Mouse (Mus musculus): ENCODE data around the gene Smc5.

Gene Smc5

DNA sequence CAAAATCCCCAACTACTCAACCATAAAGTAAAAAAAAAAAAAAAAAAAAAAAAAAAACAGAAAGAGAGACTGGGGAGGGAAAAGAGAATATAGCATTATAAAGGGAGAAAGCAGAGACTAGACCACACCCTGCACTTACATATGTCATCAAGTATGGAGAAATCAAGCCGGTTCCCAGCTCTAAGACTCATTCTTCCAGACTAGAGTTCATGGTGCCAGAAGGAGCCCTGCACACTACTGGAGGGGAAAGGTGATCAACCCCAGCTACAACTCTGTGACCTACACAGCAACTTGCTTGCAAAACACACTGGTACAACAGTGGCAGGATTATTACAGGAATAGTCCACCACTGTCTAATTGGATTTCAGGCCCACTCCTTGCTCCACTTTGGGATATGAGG is 84.0 kb downstream of the Smc5 start:
- no peak for DNase-seq (ENCODE audit: low spot score)

- no peak for DNase-seq (ENCODE audit: low spot score)
These were observed 84.7 kb downstream of the Smc5 start for GRCm38 (mm10) chr19:23188986-23189385.

- DNase-seq (ENCODE audit: low spot score): no peak
These were observed 86.0 kb downstream of the Smc5 start for GRCm38 (mm10) chr19:23187732-23188131.

GRCm38 (mm10) chr19:23184068-23184467 is 89.6 kb downstream of the Smc5 start:
- no peak for DNase-seq (ENCODE audit: low spot score)

DNA sequence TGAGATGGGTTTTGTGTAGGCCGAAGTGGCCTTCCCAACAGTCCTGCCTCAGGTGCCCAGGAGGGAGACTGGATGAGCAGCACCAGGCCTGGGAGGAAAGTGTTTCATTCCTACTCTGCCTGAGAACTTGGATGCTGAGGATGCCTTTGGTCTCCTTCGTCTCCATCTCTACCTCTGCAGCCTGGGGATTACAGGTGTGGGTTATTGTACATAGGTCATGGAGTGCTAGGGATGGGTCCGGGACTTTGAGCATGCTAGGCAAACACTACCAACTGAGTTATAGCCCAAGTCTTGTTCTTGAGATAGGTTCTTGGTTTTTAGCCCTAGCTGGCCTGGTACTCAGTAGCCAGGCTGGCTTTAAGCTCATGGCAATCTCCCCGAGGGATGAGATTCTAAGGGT is 90.2 kb downstream of the Smc5 start:
- DNase-seq (ENCODE audit: low spot score): no peak

- no peak for DNase-seq (ENCODE audit: low spot score)
These were observed 95.2 kb downstream of the Smc5 start for GRCm38 (mm10) chr19:23178533-23178932.

DNA sequence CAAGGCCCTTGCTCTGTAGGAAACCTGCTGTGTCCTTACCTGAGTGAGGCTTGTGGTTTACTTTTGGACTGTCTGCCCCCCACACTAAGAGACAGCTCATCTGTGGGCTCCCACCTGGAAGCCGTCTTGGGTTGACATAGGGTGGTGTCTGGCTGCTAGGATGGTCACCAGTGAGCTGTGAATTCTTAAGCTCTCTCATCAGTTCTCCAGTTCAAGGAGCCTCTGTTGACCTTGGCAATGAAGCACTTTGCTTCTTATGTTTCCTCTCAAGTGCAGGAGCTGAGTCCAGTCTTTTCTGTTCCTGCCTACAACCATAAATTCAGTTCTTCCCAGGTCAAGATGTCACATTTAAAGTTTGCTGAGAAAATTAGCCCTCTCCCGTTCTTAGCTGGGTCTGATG is 98.2 kb downstream of the Smc5 start:
- no peak for DNase-seq (ENCODE audit: low spot score)

- no peak for DNase-seq (ENCODE audit: low spot score)
These were observed 98.6 kb downstream of the Smc5 start for GRCm38 (mm10) chr19:23175090-23175489.

- DNase-seq (ENCODE audit: low spot score): no peak
These were observed 102.6 kb downstream of the Smc5 start for GRCm38 (mm10) chr19:23171136-23171535.

DNA sequence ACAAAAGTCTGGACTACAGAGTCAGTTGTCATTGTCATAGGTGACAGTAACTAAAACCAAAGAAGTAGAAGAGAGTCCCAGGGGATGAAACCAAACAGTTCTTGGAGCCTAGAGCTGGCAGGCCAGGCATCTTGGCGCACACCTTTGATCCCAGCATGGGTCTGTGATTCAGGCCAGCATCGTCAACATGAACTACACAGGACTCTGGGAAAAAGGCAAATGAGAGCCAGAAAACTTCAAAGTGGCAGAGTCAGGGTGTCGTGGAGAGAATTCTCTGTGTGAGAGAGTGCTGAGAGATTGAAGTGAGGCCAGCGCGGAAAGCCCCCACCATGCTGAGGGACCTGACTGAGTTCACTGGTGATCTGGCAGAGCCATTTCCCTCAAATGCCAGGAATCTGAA is 103.2 kb downstream of the Smc5 start:
- no peak for DNase-seq (ENCODE audit: low spot score)

GRCm38 (mm10) chr19:23169659-23170050 is 104.0 kb downstream of the Smc5 start:
- no peak for DNase-seq (ENCODE audit: low spot score)

GRCm38 (mm10) chr19:23168899-23169658 is 104.6 kb downstream of the Smc5 start:
- DNase-seq (ENCODE audit: low spot score): no peak

DNA sequence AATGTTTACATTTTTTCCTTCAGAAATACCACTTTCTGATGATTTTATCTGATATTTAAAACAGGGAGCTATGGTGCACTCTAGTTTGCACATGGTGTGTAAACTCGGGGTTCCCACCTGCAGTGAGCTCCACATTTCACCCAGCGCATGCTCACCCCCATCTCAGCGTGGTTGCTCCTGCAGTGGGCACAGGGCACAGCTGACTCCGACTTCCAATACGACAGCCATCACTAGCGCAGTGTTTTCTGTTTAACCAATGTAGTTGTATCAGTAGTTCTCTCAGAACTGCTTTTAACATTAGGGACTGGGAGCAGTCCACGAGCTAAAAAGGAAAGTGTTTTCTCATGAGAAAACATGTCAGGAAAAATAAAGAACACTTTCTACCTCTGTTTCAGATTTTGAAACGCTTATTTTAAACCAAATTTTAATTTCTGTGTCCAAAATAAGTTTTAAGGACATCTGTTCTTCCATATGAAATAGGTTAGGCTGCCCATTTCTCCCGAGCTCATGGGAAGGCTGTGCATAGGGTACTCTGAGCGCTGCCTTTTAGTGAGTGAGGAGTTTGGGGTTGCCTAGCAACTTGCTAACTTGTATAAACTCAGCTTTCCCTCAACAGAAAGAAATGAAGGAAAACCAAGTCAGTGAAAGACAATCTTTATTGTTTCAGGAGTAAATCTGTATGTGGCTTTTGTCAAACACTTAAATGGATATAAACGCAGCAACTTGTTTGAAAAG is 107.0 kb downstream of the Smc5 start:
- no peak for DNase-seq (ENCODE audit: low spot score)

GRCm38 (mm10) chr19:23164651-23165240 is 109.0 kb downstream of the Smc5 start:
- no peak for DNase-seq (ENCODE audit: low spot score)

DNA sequence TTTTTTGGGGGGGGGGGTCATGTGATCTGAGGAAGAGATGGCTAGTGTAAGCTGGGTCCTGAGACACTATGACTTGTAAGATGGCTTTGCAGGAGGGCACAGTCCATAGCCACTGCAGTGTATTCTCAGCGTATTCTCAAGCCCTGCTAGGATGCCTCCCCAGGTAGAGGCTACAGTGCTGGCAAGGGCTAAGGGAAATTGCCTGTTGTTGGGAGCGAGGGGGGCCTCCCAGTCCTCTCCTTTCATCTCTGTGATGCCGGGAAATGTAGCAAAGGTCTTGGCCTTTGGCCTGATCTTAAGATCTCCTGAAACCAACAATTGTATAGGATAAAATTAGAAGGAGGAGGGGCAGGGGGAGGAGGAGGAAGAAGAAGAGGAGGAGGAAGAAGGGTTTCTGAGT is 110.3 kb downstream of the Smc5 start:
- no peak for DNase-seq (ENCODE audit: low spot score)

- DNase-seq (ENCODE audit: low spot score): no peak
These were observed 110.8 kb downstream of the Smc5 start for GRCm38 (mm10) chr19:23162877-23163276.

GRCm38 (mm10) chr19:23162387-23162809 is 111.3 kb downstream of the Smc5 start:
- DNase-seq (ENCODE audit: low spot score): no peak

DNA sequence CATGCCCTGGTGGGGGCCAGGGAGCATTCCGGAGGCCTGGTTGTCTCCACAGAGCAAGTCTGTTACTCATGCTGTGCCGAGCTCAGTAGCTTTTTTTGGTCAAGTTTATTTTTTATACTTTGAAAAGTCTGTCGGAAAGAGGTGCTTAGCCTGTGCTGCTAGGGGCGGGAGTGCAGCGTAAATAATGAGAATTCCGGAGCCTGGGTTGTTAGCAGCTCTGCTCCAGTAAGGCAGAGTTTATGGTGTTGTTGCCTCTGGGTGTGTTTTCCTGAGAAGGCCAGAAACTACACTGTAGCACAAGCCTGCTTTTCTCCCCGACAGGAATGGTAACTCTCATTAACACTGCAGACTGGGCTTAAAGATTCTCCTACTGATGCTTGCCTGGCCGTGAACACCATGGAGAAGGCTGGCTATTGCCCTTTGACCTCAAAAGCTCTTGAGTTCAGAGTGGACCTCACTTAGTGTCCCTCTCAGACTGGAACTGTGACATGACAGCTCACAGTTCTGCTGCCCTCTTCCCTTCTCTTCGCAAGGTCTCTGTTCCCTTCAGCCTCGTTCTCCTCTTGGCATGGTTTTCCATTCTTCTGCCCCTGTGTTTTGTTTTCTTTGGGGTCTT is 113.8 kb downstream of the Smc5 start:
- no peak for DNase-seq (ENCODE audit: low spot score)

All from ovary, adult 18-20 months (tissue).